Comparison of ENCODE assay signal across 13 mouse cellular contexts in the genomic region with DNA sequence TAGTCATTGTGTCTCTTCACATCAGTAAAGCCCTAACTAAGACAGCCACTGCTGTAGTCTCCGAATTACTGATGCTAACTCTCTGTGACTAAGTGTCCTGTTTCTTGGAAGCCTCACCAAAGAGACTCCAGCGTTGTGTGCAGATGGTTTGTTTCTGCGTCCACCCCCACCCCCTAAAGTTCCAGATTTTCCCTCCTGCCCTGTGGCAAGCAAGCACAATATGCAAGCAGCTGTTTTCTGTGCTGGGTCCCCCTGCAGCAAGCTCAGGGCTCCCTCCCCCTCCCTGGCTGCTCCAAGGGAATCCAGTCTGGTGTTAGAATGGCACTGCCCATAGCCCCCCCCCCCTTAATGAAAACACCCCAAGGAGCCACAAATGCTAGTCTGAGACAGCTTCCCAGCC.
A peak's percentile ranks its signal among the peaks of the same experiment; 100 is the strongest.
DNase-seq lines count a peak whose midpoint lies in the region; ATAC-seq and TF ChIP-seq lines count a peak whose summit lies in the region.
"Had no signal": no experiment of that assay in that cellular context is flagged by ENCODE, and none has a peak within 500 bp of the region (broad histone marks: within the 10 kb centered on the region; RNA-seq: fewer than 3 reads in every experiment).

No protein-coding gene starts in this region.

- ATAC-seq in heart, embryonic 12.5 days (ENCODE audit: insufficient number of reproducible peaks, low FRiP score) = no peak
- ATAC-seq in intestine, embryonic 16.5 days = peak; percentile 74
- ATAC-seq: CD4-positive, CD25-positive, alpha-beta regulatory T cell, adult 4 months; midbrain, embryonic 15.5 days had no signal

- no peak overlapping the region for H3K27ac ChIP-seq in heart, adult 2 months
- H3K27ac ChIP-seq in heart, embryonic 12.5 days (ENCODE audit: poor library complexity, severe bottlenecking) = no peak overlapping the region
- no peak overlapping the region for H3K27ac ChIP-seq in layer of hippocampus, adult 2 months
- no peak overlapping the region for H3K27ac ChIP-seq in intestine, embryonic 16.5 days (ENCODE audit: low read length)
- H3K27ac ChIP-seq: heart, embryonic 15.5 days; midbrain, embryonic 15.5 days had no signal

- intact Hi-C loops in heart, adult 2 months (cut with DNase I) = no loop called here

- no peaks in the 10 kb centered on the region for H3K36me3 ChIP-seq in heart, adult 2 months (ENCODE audit: control insufficient read depth, insufficient read depth, low read length)
- H3K36me3 ChIP-seq in heart, embryonic 12.5 days = no peaks in the 10 kb centered on the region
- H3K36me3 ChIP-seq in intestine, embryonic 16.5 days (ENCODE audit: control insufficient read depth, insufficient read depth, low read length) = no peaks in the 10 kb centered on the region
- H3K36me3 ChIP-seq: heart, embryonic 15.5 days; midbrain, embryonic 15.5 days had no signal

- H3K4me1 ChIP-seq in heart, adult 2 months (ENCODE audit: control insufficient read depth, insufficient read depth, low read length) = no peaks in the 10 kb centered on the region
- 0 out of 2 replicates have a peak, but pooled peaks cover 10% of the 10 kb centered on the region for H3K4me1 ChIP-seq in heart, embryonic 12.5 days (replicated peaks)
- H3K4me1 ChIP-seq in intestine, embryonic 16.5 days (ENCODE audit: control insufficient read depth, insufficient read depth, low read length) = peaks cover 5% of the 10 kb centered on the region; the same call in 1 of the 2 replicates
- H3K4me1 ChIP-seq: heart, embryonic 15.5 days; midbrain, embryonic 15.5 days had no signal

- H3K79me2 ChIP-seq in heart, adult 2 months (replicated peaks; ENCODE audit: control insufficient read depth, insufficient read depth, low read length) = no peaks in the 10 kb centered on the region

- no peak overlapping the region for H3K4me2 ChIP-seq in heart, embryonic 12.5 days
- no peak overlapping the region for H3K4me2 ChIP-seq in intestine, embryonic 16.5 days (ENCODE audit: low read depth, low read length)
- H3K4me2 ChIP-seq: heart, embryonic 15.5 days; liver, embryonic 11.5 days; midbrain, embryonic 15.5 days had no signal

- H3K9me3 ChIP-seq in heart, embryonic 12.5 days (replicated peaks) = peaks cover 3% of the 10 kb centered on the region
- no peaks in the 10 kb centered on the region for H3K9me3 ChIP-seq in intestine, embryonic 16.5 days (ENCODE audit: control insufficient read depth, low read length)
- H3K9me3 ChIP-seq: heart, embryonic 15.5 days; midbrain, embryonic 15.5 days had no signal

- DNase-seq in heart, adult 2 months = no peak
- DNase-seq in layer of hippocampus, adult 2 months (ENCODE audit: low spot score in 2 of 2) = peak; percentile 6 to 14
- no peak for DNase-seq in layer of hippocampus, postnatal 36 days
- DNase-seq in lung, postnatal 36 days = peak; percentile 38
- no peak for DNase-seq in cerebellum, postnatal 14 days
- DNase-seq in testis, postnatal 14 days (ENCODE audit: low spot score) = no peak
- DNase-seq: cerebellum, adult 9-11 months had no signal

- no peaks in the 10 kb centered on the region for H3K27me3 ChIP-seq in heart, adult 2 months (ENCODE audit: control insufficient read depth, insufficient read depth, low read length)
- H3K27me3 ChIP-seq in heart, embryonic 12.5 days (replicated peaks) = no peaks in the 10 kb centered on the region
- no peaks in the 10 kb centered on the region for H3K27me3 ChIP-seq in intestine, embryonic 16.5 days (replicated peaks; ENCODE audit: control insufficient read depth, insufficient read depth, low read length)
- H3K27me3 ChIP-seq: heart, embryonic 15.5 days; midbrain, embryonic 15.5 days had no signal

- no peak for TF ChIP-seq POLR2A in heart, adult 2 months (IDR thresholded peaks at IDR 0.05; ENCODE audit: insufficient read depth, low read depth, low read length)

- 67% methylated on average over 3 of the region's 3 CpGs for WGBS in heart, adult 2 months
- WGBS in heart, embryonic 12.5 days = 53% methylated on average over 3 of the region's 3 CpGs
- 28% methylated on average over 3 of the region's 3 CpGs for WGBS in intestine, embryonic 16.5 days

- no peak overlapping the region for H3K9ac ChIP-seq in heart, adult 2 months (ENCODE audit: low read depth, low read length)
- no peak overlapping the region for H3K9ac ChIP-seq in heart, embryonic 12.5 days
- no peak overlapping the region for H3K9ac ChIP-seq in intestine, embryonic 16.5 days (ENCODE audit: low read depth, low read length)
- H3K9ac ChIP-seq: heart, embryonic 15.5 days; midbrain, embryonic 15.5 days had no signal

- TF ChIP-seq CTCF in heart, adult 2 months (IDR thresholded peaks at IDR 0.05) = no peak
- no peak for TF ChIP-seq CTCF in layer of hippocampus, adult 2 months (conservative IDR thresholded peaks at IDR 0.05)

- no peak overlapping the region for H3K4me3 ChIP-seq in heart, adult 2 months
- H3K4me3 ChIP-seq in heart, embryonic 12.5 days = no peak overlapping the region
- no peak overlapping the region for H3K4me3 ChIP-seq in layer of hippocampus, adult 2 months
- H3K4me3 ChIP-seq in intestine, embryonic 16.5 days (ENCODE audit: low read length) = no peak overlapping the region
- H3K4me3 ChIP-seq: heart, embryonic 15.5 days; midbrain, embryonic 15.5 days had no signal

- TF ChIP-seq EP300 in heart, adult 2 months (IDR thresholded peaks at IDR 0.05; ENCODE audit: insufficient read depth, low read depth, low read length) = 0 out of 2 replicates have a peak, but pooled peaks have one; percentile 32

Comparison
In these comparisons a context has a peak if more than half of its experiments do, and no peak if none do; other contexts are left out.
1. DNase-seq: peak in layer of hippocampus, adult 2 months (2 of 2) and lung, postnatal 36 days (single experiment); none in heart, adult 2 months (0 of 2), layer of hippocampus, postnatal 36 days (0 of 2), cerebellum, postnatal 14 days (0 of 2) and testis, postnatal 14 days (single experiment).